Mouse (Mus musculus): ENCODE measurements at regions not wholly inside any gene's neighbourhood (a gene's known extent, or its start where the extent isn't known, plus 50 kb on each side); places are given as distances from the start of the nearest gene placed in this dataset.

DNA sequence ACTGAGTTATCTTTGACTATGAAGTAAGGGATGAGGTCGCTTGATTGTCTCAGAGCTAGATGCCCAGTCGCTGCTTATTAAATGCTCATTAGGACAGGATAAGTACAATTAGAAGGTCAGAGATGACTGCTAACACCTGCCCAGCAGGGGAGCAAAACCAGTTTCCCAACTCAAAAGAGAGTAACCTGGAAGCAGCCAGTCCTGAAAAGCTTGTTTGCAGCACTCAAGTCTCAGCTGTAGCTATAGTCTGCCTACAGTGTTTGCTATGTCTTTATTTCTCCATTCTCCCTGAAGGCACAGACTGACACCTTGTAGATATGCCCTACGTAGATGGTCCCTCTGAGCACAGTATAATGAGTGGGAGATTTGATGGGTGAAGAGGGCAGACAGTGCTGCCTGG is 274.7 kb upstream of the Maf start:
- TF ChIP-seq CTCF (IDR thresholded peaks at IDR 0.05; ENCODE audit: low read depth, low read length) (no peak), POLR2A (IDR thresholded peaks at IDR 0.05; ENCODE audit: extremely low read depth, insufficient read depth, low read length) (no peak)

Measured in liver, adult 2 months (tissue).